ENCODE assay signal across 25 mouse cellular contexts in genomic region chr13:104601783-104602182, GRCm38 (mm10).
DNase-seq lines count a peak whose midpoint lies in the region; ATAC-seq and TF ChIP-seq lines count a peak whose summit lies in the region.
"Had no signal": no experiment of that assay in that cellular context is flagged by ENCODE, and none has a peak within 500 bp of the region (broad histone marks: within the 10 kb centered on the region; RNA-seq: fewer than 3 reads in every experiment).

No protein-coding gene starts in this region.

- H3K9ac ChIP-seq in forebrain, embryonic 13.5 days: no peak overlapping the region
- H3K9ac ChIP-seq in heart, embryonic 16.5 days (ENCODE audit: low read length): 0 out of 2 replicates have a peak overlapping the region, but pooled peaks have one; percentile 15
- no peak overlapping the region for H3K9ac ChIP-seq in forebrain, postnatal 0 days
- H3K9ac ChIP-seq: heart, embryonic 15.5 days; hindbrain, embryonic 15.5 days; kidney, embryonic 15.5 days; stomach, embryonic 15.5 days had no signal

- no peaks in the 10 kb centered on the region for H3K27me3 ChIP-seq in forebrain, embryonic 13.5 days
- no peaks in the 10 kb centered on the region for H3K27me3 ChIP-seq in forebrain, embryonic 10.5 days (ENCODE audit: poor library complexity, severe bottlenecking)
- H3K27me3 ChIP-seq in heart, embryonic 16.5 days (ENCODE audit: control insufficient read depth, insufficient read depth, low read length): no peaks in the 10 kb centered on the region
- H3K27me3 ChIP-seq in forebrain, postnatal 0 days (ENCODE audit: insufficient read depth, low read length): no peaks in the 10 kb centered on the region
- H3K27me3 ChIP-seq: CH12.LX; heart, embryonic 15.5 days; hindbrain, embryonic 15.5 days; kidney, embryonic 15.5 days; stomach, embryonic 15.5 days had no signal

- no peak for DNase-seq in forebrain, embryonic 10.5 days (ENCODE audit: extremely low spot score, low spot score)
- no peak for DNase-seq in heart, postnatal 14 days
- DNase-seq in adipocyte (ENCODE audit: low spot score): peak; percentile 60
- peak; percentile 37 for DNase-seq in forebrain, postnatal 0 days
- no peak for DNase-seq in frontal cortex, postnatal 25 days (ENCODE audit: low spot score in 2 of 2)
- DNase-seq: cerebellum, adult 18-20 months; cerebellum, postnatal 36 days; gastrocnemius, postnatal 14 days; kidney, postnatal 4 days; layer of hippocampus, adult 9-11 months; left cerebral cortex, postnatal 4 days; liver; lung, postnatal 10 days; midbrain, embryonic 14.5 days; thymus, adult 2 months had no signal

- no peaks in the 10 kb centered on the region for H3K4me1 ChIP-seq in forebrain, embryonic 13.5 days
- no peaks in the 10 kb centered on the region for H3K4me1 ChIP-seq in forebrain, embryonic 10.5 days
- no peaks in the 10 kb centered on the region for H3K4me1 ChIP-seq in heart, embryonic 16.5 days (ENCODE audit: control insufficient read depth, insufficient read depth, low read length)
- no peaks in the 10 kb centered on the region for H3K4me1 ChIP-seq in forebrain, postnatal 0 days (ENCODE audit: insufficient read depth)
- H3K4me1 ChIP-seq: heart, embryonic 15.5 days; hindbrain, embryonic 15.5 days; kidney, embryonic 15.5 days; stomach, embryonic 15.5 days had no signal

- WGBS in forebrain, embryonic 13.5 days: 88% methylated on average over 3 of the region's 3 CpGs
- WGBS in forebrain, embryonic 10.5 days: 93% methylated on average over 3 of the region's 3 CpGs
- 85% methylated on average over 3 of the region's 3 CpGs for WGBS in heart, embryonic 16.5 days
- WGBS in forebrain, postnatal 0 days: 64% methylated on average over 3 of the region's 3 CpGs

- H3K27ac ChIP-seq in forebrain, embryonic 13.5 days: no peak overlapping the region
- H3K27ac ChIP-seq in forebrain, embryonic 10.5 days: no peak overlapping the region
- no peak overlapping the region; the same call in 1 of the 2 replicates for H3K27ac ChIP-seq in heart, embryonic 16.5 days (ENCODE audit: low read length)
- no peak overlapping the region for H3K27ac ChIP-seq in forebrain, postnatal 0 days (ENCODE audit: low read depth, low read length)
- H3K27ac ChIP-seq: heart, embryonic 15.5 days; hindbrain, embryonic 15.5 days; kidney, embryonic 15.5 days; left cerebral cortex, adult 2 months; stomach, embryonic 15.5 days had no signal

- H3K36me3 ChIP-seq in forebrain, embryonic 13.5 days (ENCODE audit: poor library complexity, severe bottlenecking): no peaks in the 10 kb centered on the region
- H3K36me3 ChIP-seq in forebrain, embryonic 10.5 days (replicated peaks): no peaks in the 10 kb centered on the region
- H3K36me3 ChIP-seq in heart, embryonic 16.5 days (ENCODE audit: control insufficient read depth, insufficient read depth): no peaks in the 10 kb centered on the region
- H3K36me3 ChIP-seq in forebrain, postnatal 0 days (ENCODE audit: insufficient read depth): no peaks in the 10 kb centered on the region
- H3K36me3 ChIP-seq: heart, embryonic 15.5 days; hindbrain, embryonic 15.5 days; kidney, embryonic 15.5 days; stomach, embryonic 15.5 days had no signal

- H3K4me2 ChIP-seq in forebrain, embryonic 13.5 days: no peak overlapping the region
- no peak overlapping the region for H3K4me2 ChIP-seq in heart, embryonic 16.5 days (ENCODE audit: low read depth, low read length)
- H3K4me2 ChIP-seq in forebrain, postnatal 0 days (ENCODE audit: low read depth): no peak overlapping the region
- H3K4me2 ChIP-seq: heart, embryonic 15.5 days; hindbrain, embryonic 15.5 days; kidney, embryonic 15.5 days; stomach, embryonic 15.5 days had no signal

- H3K9me3 ChIP-seq in forebrain, embryonic 13.5 days (replicated peaks): no peaks in the 10 kb centered on the region
- H3K9me3 ChIP-seq in forebrain, embryonic 10.5 days: no peaks in the 10 kb centered on the region
- H3K9me3 ChIP-seq in heart, embryonic 16.5 days (replicated peaks; ENCODE audit: control insufficient read depth, low read length): no peaks in the 10 kb centered on the region
- no peaks in the 10 kb centered on the region for H3K9me3 ChIP-seq in forebrain, postnatal 0 days (ENCODE audit: low read length)
- H3K9me3 ChIP-seq: heart, embryonic 15.5 days; hindbrain, embryonic 15.5 days; kidney, embryonic 15.5 days; stomach, embryonic 15.5 days had no signal

- no peak overlapping the region for H3K4me3 ChIP-seq in forebrain, embryonic 13.5 days
- H3K4me3 ChIP-seq in forebrain, embryonic 10.5 days: no peak overlapping the region
- no peak overlapping the region for H3K4me3 ChIP-seq in heart, embryonic 16.5 days (ENCODE audit: low read length)
- no peak overlapping the region for H3K4me3 ChIP-seq in forebrain, postnatal 0 days (ENCODE audit: low read depth, low read length)
- H3K4me3 ChIP-seq: heart, embryonic 15.5 days; hindbrain, embryonic 15.5 days; kidney, embryonic 15.5 days; left cerebral cortex, adult 2 months; myocyte; stomach, embryonic 15.5 days had no signal

- intact Hi-C loops in heart, postnatal 14 days (cut with DNase I): no loop called here

- peak; percentile 39; the same call in 1 of the 2 replicates for ATAC-seq in forebrain, embryonic 13.5 days
- ATAC-seq in heart, embryonic 16.5 days (replicated peaks; ENCODE audit: extremely low read depth, insufficient read depth, low FRiP score): no peak; the same call in 1 of the 2 replicates
- ATAC-seq in forebrain, postnatal 0 days: peak; percentile 91
- ATAC-seq: intestine, postnatal 0 days had no signal

- TF ChIP-seq CTCF in forebrain, postnatal 0 days (IDR thresholded peaks at IDR 0.05; ENCODE audit: low read depth): no peak

Comparison
In these comparisons a context has a peak if more than half of its experiments do, and no peak if none do; other contexts are left out.
1. DNase-seq: peak in adipocyte (single experiment) and forebrain, postnatal 0 days (single experiment); none in forebrain, embryonic 10.5 days (single experiment), heart, postnatal 14 days (0 of 2) and frontal cortex, postnatal 25 days (0 of 2).